Mouse (Mus musculus) CH12.LX (cell line): Measurements from ENCODE around the gene C5ar1. TPM values are rescaled to one million over a fixed set of nuclear protein-coding genes. Genes with fewer than 3 reads are reported as not detected.
"Not testable (repeated sequence)": the region's sequence is repeated elsewhere in the genome, so short reads cannot be mapped to it uniquely, and the experiment has no call there.

Experiments
- DNase-seq: peaks from one replicate; pipeline ENCODE4 v3.0.0-alpha.2; 2013; ENCODE audit errors: extremely low read depth
- H3K27ac ChIP-seq: 2 replicates; pipeline ENCODE4 v1.5.1; 2012; ENCODE audit warnings: low read depth, mild to moderate bottlenecking, control low read depth, moderate library complexity; ENCODE audit not compliant: insufficient read depth
- H3K27me3 ChIP-seq: replicated peaks from 2 replicates; pipeline ENCODE3; 2012; ENCODE audit warnings: inconsistent platforms
- H3K36me3 ChIP-seq, 2 experiments: replicated peaks in 1 of 2; 2 replicates each; pipeline versions ENCODE3 to v1.6.1; 2012; ENCODE audit warnings: inconsistent platforms in 1 of 2, low read length in 1 of 2, mild to moderate bottlenecking in 1 of 2, mixed read lengths in 1 of 2, moderate library complexity in 1 of 2; ENCODE audit not compliant: control insufficient read depth in 1 of 2, insufficient read depth in 1 of 2
- H3K4me1 ChIP-seq, 2 experiments: 2 replicates each; pipeline ENCODE4 v1.6.1; 2012; ENCODE audit warnings: inconsistent platforms in 1 of 2, moderate library complexity in 1 of 2; ENCODE audit not compliant: insufficient read depth in 2 of 2, control insufficient read depth in 1 of 2
- H3K4me2 ChIP-seq: 2 replicates; pipeline ENCODE4 v1.6.1; 2012; ENCODE audit warnings: low read depth, mild to moderate bottlenecking, control low read depth; ENCODE audit not compliant: poor library complexity, insufficient read depth, severe bottlenecking
- H3K4me3 ChIP-seq, 3 experiments: fragments of 150-350 bp in 1 of 3; sonication (generic) in 1 of 3; replicated peaks in 1 of 3; 2 replicates each; pipeline versions ENCODE3 to v1.5.1; 2011 to 2012; ENCODE audit warnings: low read depth in 2 of 3, low read length in 2 of 3, mild to moderate bottlenecking in 2 of 3, moderate library complexity in 2 of 3, control low read depth in 1 of 3, improper control_type of control experiment in 1 of 3, inconsistent platforms in 1 of 3, mixed read lengths in 1 of 3; ENCODE audit not compliant: poor library complexity in 1 of 3
- H3K79me2 ChIP-seq: replicated peaks from 2 replicates; pipeline ENCODE4 v1.6.1; 2012; ENCODE audit warnings: mild to moderate bottlenecking, moderate library complexity; ENCODE audit not compliant: control insufficient read depth, poor library complexity, insufficient read depth, severe bottlenecking; ENCODE audit errors: extremely low read depth
- H3K9ac ChIP-seq: 2 replicates; pipeline ENCODE4 v1.6.1; 2012; ENCODE audit warnings: low read depth, mild to moderate bottlenecking, control low read depth, moderate library complexity; ENCODE audit not compliant: insufficient read depth
- H3K9me3 ChIP-seq: replicated peaks from 2 replicates; pipeline ENCODE3; 2012; ENCODE audit warnings: low read length, inconsistent platforms, mixed read lengths
- CHD2 ChIP-seq: IDR thresholded peaks from 2 replicates; pipeline ENCODE4 v1.6.1; 2011; ENCODE audit warnings: low read length, improper control_type of control experiment
- GABPA ChIP-seq: IDR thresholded peaks from 2 replicates; pipeline ENCODE4 v1.6.1; 2012; ENCODE audit warnings: low read depth, low read length, improper control_type of control experiment, inconsistent platforms; ENCODE audit not compliant: insufficient replicate concordance
- MXI1 ChIP-seq: IDR thresholded peaks from 2 replicates; pipeline ENCODE4 v1.6.1; 2011; ENCODE audit warnings: mild to moderate bottlenecking, low read depth, low read length, improper control_type of control experiment
- NRF1 ChIP-seq: IDR thresholded peaks from 2 replicates; pipeline ENCODE4 v1.6.1; 2014; ENCODE audit warnings: low read depth, mild to moderate bottlenecking, inconsistent platforms, low read length, improper control_type of control experiment, moderate library complexity
- RAD21 ChIP-seq: IDR thresholded peaks from 2 replicates; pipeline ENCODE4 v1.6.1; 2011; ENCODE audit warnings: low read depth, mild to moderate bottlenecking, low read length, improper control_type of control experiment, moderate library complexity
- dilution Hi-C: fragments of 300-500 bp; cut with MboI; formaldehyde crosslinking; loops from 2 replicates; pipeline ENCODE4 v1.14.3; 2020; ENCODE audit warnings: low sequenced_read_pairs; ENCODE audit not compliant: extremely low pct_unique_long_range_greater_than_20kb, extremely low pct_ligation_motif_present
- in situ Hi-C: fragments of 300-500 bp; cut with MboI; formaldehyde crosslinking; loops from 3 replicates; pipeline ENCODE4 v1.14.3; 2019; ENCODE audit warnings: low sequenced_read_pairs, low pct_ligation_motif_present, low pct_unique_long_range_greater_than_20kb, mixed read lengths
- polyA plus RNA-seq: library from polyadenylated mRNA; unstranded; fragments of >175 nt; gene quantifications from 2 replicates; pipeline ENCODE4 v1.2.1, GENCODE M21; 2012; ENCODE audit warnings: low read depth; ENCODE audit not compliant: insufficient read length
- total RNA-seq, 2 experiments: library from RNA; depleted of rRNA; stranded (reverse); fragments of 300-350 nt in 1 of 2; fragments of >200 nt in 1 of 2; gene quantifications; 2 replicates each; pipeline ENCODE4 v1.2.3; 2012 to 2014

The C5ar1 gene
- total and polyA plus RNA-seq, 3 experiments, result not detected

DNA sequence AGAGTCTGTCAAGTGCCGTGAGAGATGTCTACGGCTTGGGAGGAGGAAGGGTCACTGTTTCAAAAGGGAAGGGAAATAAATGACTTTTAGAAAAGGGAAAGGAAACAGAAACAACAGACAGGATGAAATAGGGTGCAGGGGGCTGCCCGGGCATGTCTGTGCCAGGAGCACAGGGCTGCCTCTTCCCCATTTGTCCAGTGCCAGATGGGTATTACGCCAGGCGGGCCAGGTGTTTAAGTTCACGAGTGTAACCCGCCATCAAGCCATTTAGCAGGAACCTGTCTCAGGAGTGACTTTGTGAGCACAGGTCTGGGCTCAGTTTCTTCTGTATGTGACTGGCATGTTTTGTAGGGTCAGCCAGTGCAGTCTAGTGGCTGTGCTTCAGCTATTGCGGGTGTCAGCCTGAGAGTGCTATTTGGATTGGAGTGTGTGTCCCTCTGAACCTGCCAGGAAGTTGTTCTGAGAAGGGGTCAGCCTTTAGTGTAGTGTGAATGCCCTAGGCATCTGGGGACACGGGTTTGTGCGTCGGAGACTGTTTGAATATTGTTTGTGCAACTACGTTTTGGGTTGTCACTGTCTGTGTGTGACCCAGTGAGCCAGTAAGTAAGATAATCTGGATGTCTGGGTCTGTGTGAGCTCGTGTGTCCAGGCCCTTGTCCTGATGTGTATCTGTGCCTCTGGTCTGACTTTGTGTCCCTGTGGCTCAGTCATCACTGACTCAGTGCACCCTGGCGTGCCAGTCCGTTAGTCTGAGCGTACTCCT lies 49.4 kb upstream of the C5ar1 start (continued):
- no peak for TF ChIP-seq RAD21

DNA sequence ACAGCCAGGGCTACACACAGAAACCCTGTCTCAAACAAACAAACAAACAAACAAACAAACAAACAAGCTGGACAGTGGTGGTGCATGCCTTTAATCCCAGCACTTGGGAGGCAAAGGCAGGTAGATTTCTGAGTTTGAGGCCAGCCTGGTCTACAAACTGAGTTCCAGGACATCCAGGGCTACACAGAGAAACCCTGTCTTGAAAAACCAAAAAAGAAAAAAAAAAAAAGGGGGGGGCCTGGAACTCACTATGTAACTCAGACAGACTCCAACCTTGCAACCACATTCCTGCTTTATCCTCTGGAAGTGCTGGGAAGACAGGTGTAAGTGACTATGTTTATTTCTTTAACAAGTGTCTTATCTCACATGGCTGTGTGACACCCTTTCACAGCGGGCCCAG lies 48.8 kb upstream of the C5ar1 start, which contains the start of gene Bbc3:
Gene Bbc3, plus strand, starts transcription at position 301 of the 400 bp plus-strand sequence.
- in situ Hi-C loops, H3K36me3 ChIP-seq, DNase-seq, H3K27me3 ChIP-seq, H3K9me3 ChIP-seq, dilution Hi-C loops: not testable (repeated sequence)
- Histone ChIP-seq H3K9ac (peak within 1 kb of the TSS; percentile 42), H3K4me3 (peak within 1 kb of the TSS; percentile 47 to 99 (median 58)), H3K27ac (peak within 1 kb of the TSS; percentile 99), H3K4me1 (peaks cover 5 to 37% of the 10 kb centered on the region in 2 experiments; a peak in 3 of 4 replicates), H3K4me2 (peak within 1 kb of the TSS; percentile 37), H3K79me2 (peaks cover 28% of the 10 kb centered on the region)

DNA sequence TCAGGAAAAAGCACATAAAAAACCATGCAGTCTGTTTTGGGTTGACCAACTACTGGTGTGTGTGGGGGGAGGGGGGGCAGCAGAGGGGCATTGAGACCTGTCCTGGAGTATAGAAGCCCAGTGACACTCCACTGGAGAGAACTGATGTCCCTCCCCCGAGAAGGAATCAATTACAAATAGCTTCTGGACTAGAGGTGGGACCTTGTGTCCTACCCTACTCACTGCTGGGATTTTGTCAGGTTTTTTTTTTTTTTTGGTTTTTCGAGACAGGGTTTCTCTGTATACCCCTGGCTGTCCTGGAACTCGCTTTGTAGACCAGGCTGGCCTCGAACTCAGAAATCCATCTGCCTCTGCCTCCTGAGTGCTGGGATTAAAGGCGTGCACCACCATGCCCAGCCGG lies 47.8 kb upstream of the C5ar1 start:
- 0 out of 2 replicates have a peak overlapping the region, but pooled peaks have one; percentile 27 for H3K9ac ChIP-seq
- dilution Hi-C loops, result not testable (repeated sequence)

DNA sequence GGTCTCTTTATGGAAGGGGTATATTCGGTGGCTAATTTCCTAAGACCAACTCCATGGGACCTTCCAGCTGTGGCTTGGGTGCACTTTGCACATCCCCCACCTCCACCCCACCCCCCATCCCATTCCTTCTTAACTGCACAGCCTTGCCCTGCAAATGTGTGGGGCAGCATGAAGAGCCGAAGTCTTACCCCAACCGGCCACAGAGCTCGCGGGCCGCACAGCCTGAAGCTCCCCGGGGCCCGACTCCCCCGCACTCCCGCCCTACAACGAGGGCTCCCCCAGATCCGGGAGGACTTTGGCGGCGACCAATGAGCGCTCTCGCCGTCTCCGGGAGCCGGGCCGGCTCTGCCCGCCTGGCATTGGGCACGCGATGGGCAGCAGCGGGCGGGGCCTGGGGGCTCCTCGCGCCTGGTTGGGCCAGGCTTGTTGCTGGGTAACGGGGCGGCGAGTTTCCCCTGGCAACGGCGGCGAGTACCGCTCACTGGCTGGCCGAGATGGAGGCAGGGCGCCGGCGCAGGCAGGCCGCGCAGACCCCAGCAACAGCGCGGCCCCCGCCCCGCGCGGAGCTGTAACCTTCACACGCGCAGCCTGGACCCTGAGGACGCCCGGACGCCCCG lies 40.2 kb upstream of the C5ar1 start:
- in situ Hi-C loops, result no loop called here
- no peaks in the 10 kb centered on the region for H3K9me3 ChIP-seq
- H3K27ac ChIP-seq, result no peak overlapping the region
- no peaks in the 10 kb centered on the region for H3K36me3 ChIP-seq
- dilution Hi-C loops, result no loop called here
- no peak for DNase-seq
- no peaks in the 10 kb centered on the region for H3K27me3 ChIP-seq
- TF ChIP-seq CHD2 (0 out of 2 replicates have a peak, but pooled peaks have one; percentile 39), GABPA (no peak), MXI1 (peak; percentile 81), NRF1 (peak; percentile 71)
- no peak overlapping the region for H3K4me3 ChIP-seq
- H3K4me2 ChIP-seq, result peak overlapping the region; percentile 3; the same call in 1 of the 2 replicates
- no peaks in the 10 kb centered on the region for H3K79me2 ChIP-seq
- peaks cover 16 to 31% of the 10 kb centered on the region in 2 experiments for H3K4me1 ChIP-seq
- H3K9ac ChIP-seq, result no peak overlapping the region

More for the DNA sequence above, 47.8 kb upstream of the C5ar1 start:
- H3K4me2 ChIP-seq, H3K4me3 ChIP-seq, H3K9me3 ChIP-seq, H3K27me3 ChIP-seq, DNase-seq, H3K36me3 ChIP-seq, in situ Hi-C loops: not testable (repeated sequence)
- Histone ChIP-seq H3K4me1 (peaks cover 5 to 37% of the 10 kb centered on the region in 2 experiments; a peak in 3 of 4 replicates), H3K79me2 (peaks cover 25% of the 10 kb centered on the region), H3K27ac (peak overlapping the region; percentile 99; the same call in 1 of the 2 replicates)
